Mouse (Mus musculus): ENCODE results near the gene Krt79.

Gene Krt79

GRCm38 (mm10) chr15:101933024-101933423 is 7.1 kb downstream of the Krt79 start:
- DNase-seq (ENCODE audit: low spot score in 2 of 2), result no peak

- no peak for DNase-seq (ENCODE audit: low spot score in 2 of 2)
Observed at GRCm38 (mm10) chr15:101929666-101930065, 10.5 kb downstream of the Krt79 start.

GRCm38 (mm10) chr15:101929087-101929486 is 11.0 kb downstream of the Krt79 start:
- DNase-seq (ENCODE audit: low spot score in 2 of 2), result no peak

GRCm38 (mm10) chr15:101927340-101928080 is 12.6 kb downstream of the Krt79 start:
- no peak for DNase-seq (ENCODE audit: low spot score in 2 of 2)

- DNase-seq (ENCODE audit: low spot score in 2 of 2), result no peak
Observed at GRCm38 (mm10) chr15:101925041-101925440, 15.1 kb downstream of the Krt79 start.

- no peak for DNase-seq (ENCODE audit: low spot score in 2 of 2)
Observed at GRCm38 (mm10) chr15:101924635-101925034, 15.5 kb downstream of the Krt79 start, which contains the start of gene Krt4. TSS of gene Krt4 (minus strand) at chr15:101924735.

GRCm38 (mm10) chr15:101922296-101922695 is 17.8 kb downstream of the Krt79 start:
- DNase-seq (ENCODE audit: low spot score in 2 of 2), result no peak

GRCm38 (mm10) chr15:101916072-101916471 is 24.1 kb downstream of the Krt79 start:
- no peak for DNase-seq (ENCODE audit: low spot score in 2 of 2)

GRCm38 (mm10) chr15:101904849-101905248 is 35.3 kb downstream of the Krt79 start:
- no peak for DNase-seq (ENCODE audit: low spot score in 2 of 2)

- DNase-seq (ENCODE audit: low spot score in 2 of 2), result no peak
Observed at GRCm38 (mm10) chr15:101902171-101903149, 37.7 kb downstream of the Krt79 start.

GRCm38 (mm10) chr15:101895216-101895615 is 44.9 kb downstream of the Krt79 start:
- DNase-seq (ENCODE audit: low spot score in 2 of 2), result no peak

GRCm38 (mm10) chr15:101892820-101893219 is 47.3 kb downstream of the Krt79 start, which contains the start of gene Krt76:
TSS of gene Krt76 (minus strand) at chr15:101892920.
- DNase-seq (ENCODE audit: low spot score in 2 of 2), result no peak

- no peak for DNase-seq (ENCODE audit: low spot score in 2 of 2)
Observed at GRCm38 (mm10) chr15:101879776-101880175, 60.3 kb downstream of the Krt79 start.

Measured in spleen, postnatal 4 days (tissue).